Mouse (Mus musculus) CD4-positive naive resting alpha-beta T cell, adult 76 days (primary cell): ENCODE data around the gene Pdcd5. TPM values are rescaled to one million over a fixed set of nuclear protein-coding genes. Genes with fewer than 3 reads are reported as not detected.

ENCODE experiments used
- total RNA-seq: library from RNA; stranded (reverse); gene quantifications from one replicate; pipeline ENCODE4 v1.2.4, GENCODE M21; 2023

Pdcd5 gene
- total RNA-seq, result 54.3 TPM

DNA sequence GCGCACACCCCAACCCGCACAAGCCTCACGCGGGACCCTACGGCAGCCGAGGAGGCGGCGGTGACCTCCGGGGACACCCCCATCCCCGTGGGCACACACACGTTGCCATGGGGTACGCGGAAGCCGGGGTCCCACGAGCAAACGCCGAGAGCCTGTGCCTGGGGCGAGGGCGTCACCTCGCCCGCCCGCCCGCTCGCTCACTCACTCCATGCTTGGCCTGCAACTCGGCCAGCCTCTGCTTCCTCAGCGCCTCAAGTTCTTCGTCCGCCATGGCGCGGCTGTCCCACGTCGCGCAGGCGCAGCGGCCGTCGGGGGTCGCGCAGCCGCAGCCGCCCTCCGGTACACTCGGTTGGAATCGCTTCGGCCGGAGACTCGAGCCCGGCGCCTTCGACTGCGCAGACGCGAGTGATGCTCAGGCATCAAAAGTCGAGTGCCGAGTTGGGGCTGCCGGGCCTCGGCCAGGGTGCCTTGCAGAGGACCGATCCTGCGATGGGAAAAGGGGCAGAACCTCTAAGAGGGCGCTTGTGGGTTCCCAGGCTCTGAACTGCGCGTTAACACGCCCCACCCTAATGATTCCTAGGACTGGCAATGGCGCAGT is at the start of gene Pdcd5:
Gene Pdcd5 (minus strand): TSS at position 421 of the 598 bp plus-strand sequence.

Other genes with a start within 250 kb of the Pdcd5 start
- not detected for gene Slc7a9, start 198.7 kb downstream of the Pdcd5 start, total RNA-seq
- not detected for gene Tdrd12, start 109.8 kb downstream of the Pdcd5 start, total RNA-seq
- 22.7 TPM for gene Nudt19, start 91.2 kb downstream of the Pdcd5 start, total RNA-seq
- gene Rgs9bp, start 61.9 kb downstream of the Pdcd5 start, total RNA-seq, result not detected
- gene Ankrd27, start 61.3 kb downstream of the Pdcd5 start, total RNA-seq, result 53.5 TPM
- gene Dpy19l3, start 106.9 kb upstream of the Pdcd5 start, total RNA-seq, result 37.9 TPM
- 73.4 TPM for gene Zfp507, start 155.5 kb upstream of the Pdcd5 start, total RNA-seq